Mouse (Mus musculus) thymus, postnatal 10 days (tissue): ENCODE results near the gene Rbm47.

Experiments
- DNase-seq, 2 experiments: peaks; one replicate each; pipeline ENCODE4 v3.0.0; 2021; ENCODE audit warnings: low spot score in 2 of 2

The Rbm47 gene

DNA sequence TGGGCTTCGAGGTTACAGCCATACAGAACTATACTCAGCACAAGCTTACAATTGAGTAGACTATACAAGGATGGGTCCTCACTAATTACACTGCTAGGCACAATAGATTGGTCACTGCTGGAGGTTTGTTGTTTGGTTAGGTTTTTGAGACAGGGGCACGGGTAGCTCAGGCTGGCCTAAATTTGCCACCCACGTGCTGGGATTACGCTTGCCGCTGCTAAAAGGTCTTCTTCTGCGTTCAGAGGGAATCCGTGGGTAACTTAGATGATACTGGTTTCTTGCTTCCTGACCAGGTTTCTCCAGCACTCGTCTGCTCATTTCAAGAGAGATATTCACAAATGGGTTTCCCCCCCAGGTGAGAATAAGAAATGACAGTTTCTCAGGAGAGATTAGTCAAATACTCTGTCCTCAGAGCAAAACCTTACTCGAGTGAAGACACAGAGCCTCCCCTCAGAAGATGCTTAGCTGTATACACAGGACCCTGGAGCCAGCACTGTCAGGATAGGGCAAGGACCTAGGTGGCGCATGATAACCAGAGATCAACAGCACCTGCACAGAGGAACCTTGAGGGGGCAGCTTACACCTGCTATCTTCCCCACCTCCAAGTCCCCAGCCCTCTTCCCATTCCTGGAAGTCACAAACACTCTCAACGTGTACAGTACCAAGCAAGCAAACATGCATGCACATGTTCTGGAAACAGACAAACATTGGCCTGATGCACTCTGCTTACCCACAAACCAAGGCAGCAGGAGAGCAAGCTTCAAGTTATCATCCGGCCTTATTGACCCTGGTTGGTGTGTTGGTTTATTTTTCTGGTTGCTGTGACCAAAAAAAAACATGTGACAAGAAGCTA is 104.6 kb downstream of the Rbm47 start:
- DNase-seq, result peak in 1 of 2 experiments; percentile 19

DNA sequence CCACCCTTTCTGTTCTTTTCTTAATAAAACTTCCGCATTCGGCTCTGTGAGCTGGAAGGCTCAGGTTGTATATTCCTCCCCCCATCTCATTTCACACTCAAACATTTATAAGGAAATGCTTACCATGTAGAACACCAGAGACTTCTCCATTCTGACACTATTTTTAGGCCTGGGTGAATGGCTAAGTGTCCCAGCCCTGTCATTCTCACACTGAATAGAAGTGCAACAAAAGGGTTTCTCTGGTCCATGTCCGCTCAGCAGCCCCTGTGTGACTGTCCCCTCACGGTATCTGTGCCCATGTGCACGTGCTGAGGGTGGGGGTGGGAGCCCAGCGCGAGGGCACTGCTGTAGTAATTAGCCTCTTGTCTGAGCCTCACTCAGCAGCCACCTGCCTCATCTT is 105.7 kb downstream of the Rbm47 start:
- no peak for DNase-seq

DNA sequence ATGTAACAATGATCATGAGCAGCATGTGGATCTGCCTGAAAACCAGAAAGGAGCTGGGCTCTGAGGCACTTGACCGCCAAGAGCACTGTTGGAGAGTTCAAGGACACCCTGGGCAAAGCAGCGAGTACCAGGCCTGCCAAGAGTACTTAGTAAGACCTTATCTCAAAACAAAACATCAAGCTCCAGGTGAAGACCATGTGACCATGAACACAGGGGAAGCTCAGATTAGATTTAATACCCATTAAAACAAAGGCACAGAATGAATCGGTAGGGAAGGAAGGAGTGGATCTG is 110.0 kb downstream of the Rbm47 start:
- DNase-seq, result no peak

- DNase-seq, result no peak
These were observed 110.6 kb downstream of the Rbm47 start for GRCm38 (mm10) chr5:66062046-66062929.

DNA sequence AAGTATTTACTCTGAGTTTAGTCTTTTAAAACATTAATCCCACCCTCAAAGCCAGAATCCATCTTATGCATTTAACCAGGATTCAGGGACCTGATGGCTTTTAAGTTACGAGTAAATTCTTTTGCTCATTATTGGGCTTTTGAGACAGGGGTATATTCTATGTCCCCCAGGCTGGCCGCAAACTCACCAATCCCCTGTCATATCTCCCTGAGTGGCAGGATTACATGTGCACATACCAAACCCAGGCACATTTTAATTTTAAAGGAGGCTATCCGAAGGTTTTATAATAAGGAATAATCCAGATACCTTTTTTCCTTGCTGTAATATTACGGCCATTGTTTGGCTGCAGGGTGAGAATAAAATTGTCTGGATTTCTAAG is 111.3 kb downstream of the Rbm47 start:
- DNase-seq, result no peak

DNA sequence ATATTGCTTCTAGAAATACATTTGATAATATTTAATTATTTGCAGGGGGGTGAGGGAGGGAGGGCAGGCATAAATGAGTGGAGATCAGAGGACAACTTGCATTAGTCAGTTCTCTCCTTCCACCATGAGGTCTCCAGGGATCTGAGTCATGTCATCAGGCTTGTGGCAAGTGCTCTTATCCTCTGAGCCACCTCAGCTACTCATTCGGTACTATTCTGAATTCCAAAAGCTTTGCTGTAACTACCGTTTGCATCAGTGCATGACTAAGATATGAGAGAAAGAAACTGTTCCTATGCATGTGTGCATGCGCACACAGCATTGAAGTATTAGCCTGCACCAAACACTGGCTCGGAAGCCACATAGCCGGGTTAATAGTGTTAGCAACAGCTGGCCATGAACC is 114.1 kb downstream of the Rbm47 start:
- DNase-seq, result no peak

GRCm38 (mm10) chr5:66056680-66057079 is 116.2 kb downstream of the Rbm47 start:
- peak in 1 of 2 experiments; percentile 46 for DNase-seq

GRCm38 (mm10) chr5:66054394-66054793 is 118.5 kb downstream of the Rbm47 start:
- DNase-seq, result no peak

- DNase-seq, result no peak
These were observed 120.0 kb downstream of the Rbm47 start for GRCm38 (mm10) chr5:66052777-66053548.

GRCm38 (mm10) chr5:66050841-66051240 is 122.1 kb downstream of the Rbm47 start:
- no peak for DNase-seq

- no peak for DNase-seq
These were observed 126.6 kb downstream of the Rbm47 start for GRCm38 (mm10) chr5:66046356-66046755.

DNA sequence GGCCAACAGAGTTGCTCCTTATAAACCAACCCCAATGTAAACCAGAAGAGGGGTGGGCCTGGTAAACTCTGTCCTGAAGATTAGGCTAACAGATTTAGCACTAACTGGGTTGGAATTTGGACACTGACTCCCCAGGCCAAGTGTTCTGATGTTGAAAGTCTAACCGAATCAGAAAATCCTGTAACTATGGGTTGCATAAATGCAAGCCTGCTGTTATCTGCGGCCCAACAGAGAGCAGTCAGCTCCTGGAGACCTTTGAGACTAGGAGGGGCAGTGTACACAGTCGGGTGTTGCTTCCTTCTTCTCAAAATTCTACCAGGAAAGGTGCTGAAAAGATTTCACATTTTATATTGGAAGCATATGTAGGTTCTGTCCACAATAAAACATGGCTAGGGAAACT is 129.0 kb downstream of the Rbm47 start:
- DNase-seq, result no peak

DNA sequence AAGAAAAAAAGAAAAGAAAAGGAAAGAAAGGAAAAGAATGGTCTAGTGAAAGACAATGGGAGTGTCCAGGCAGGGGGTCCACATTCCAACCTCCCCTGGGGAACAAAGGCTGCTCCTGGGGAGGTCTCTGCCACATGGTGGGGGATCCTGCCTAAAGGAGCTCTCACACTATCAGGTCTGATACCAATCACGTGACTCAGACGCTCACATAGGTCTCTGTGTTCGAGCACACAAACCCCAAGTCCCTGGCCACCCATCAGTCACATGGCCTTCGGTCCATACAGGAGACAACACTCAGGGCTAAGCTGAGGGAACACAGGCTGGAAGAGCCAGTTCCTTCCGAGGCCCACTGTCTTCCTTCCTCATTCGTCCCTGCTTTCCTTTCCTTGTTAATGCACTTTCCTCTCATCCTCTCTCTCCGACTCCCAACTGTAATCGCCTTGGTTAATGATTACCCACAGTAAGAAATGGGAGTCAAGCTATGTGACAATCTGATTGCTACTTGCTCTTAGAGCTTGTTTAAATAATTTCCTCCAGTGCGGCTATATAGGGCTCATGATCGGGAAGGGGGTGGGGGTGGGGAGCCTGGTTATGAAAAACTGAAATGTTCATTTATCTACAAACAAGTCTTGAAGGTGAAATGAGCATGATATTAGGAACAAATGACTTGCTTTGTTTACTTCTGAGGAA is 130.1 kb downstream of the Rbm47 start:
- no peak for DNase-seq

DNA sequence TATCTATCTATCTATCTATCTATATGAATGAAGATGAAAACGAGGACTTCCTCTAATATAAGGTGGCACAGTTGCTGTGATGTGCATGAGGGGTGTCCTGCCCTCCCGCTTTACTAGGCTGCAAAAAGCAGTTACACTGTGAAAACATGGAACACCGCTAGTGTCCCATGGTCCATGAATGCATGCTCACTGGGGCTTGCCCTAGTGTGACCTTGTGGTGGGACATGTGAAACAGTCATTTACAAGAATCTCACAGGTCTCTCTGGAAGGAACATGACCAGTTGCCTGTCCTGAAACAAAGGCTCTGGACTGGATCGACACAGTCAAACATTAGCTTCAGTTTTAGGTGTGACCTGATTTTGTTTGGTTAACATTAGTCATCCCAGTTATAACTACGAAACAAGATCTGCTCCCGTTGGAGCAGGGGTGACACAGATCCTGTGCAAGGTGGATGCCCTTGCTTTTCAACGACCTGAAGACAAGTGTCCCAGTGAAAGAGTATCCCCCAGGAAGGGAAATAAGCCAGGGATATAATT is 132.1 kb downstream of the Rbm47 start:
- DNase-seq, result no peak

GRCm38 (mm10) chr5:66039813-66040212 is 133.1 kb downstream of the Rbm47 start:
- DNase-seq, result no peak

- DNase-seq, result no peak
These were observed 135.9 kb downstream of the Rbm47 start for GRCm38 (mm10) chr5:66037066-66037465.

- no peak for DNase-seq
These were observed 136.4 kb downstream of the Rbm47 start for GRCm38 (mm10) chr5:66036440-66037054.

DNA sequence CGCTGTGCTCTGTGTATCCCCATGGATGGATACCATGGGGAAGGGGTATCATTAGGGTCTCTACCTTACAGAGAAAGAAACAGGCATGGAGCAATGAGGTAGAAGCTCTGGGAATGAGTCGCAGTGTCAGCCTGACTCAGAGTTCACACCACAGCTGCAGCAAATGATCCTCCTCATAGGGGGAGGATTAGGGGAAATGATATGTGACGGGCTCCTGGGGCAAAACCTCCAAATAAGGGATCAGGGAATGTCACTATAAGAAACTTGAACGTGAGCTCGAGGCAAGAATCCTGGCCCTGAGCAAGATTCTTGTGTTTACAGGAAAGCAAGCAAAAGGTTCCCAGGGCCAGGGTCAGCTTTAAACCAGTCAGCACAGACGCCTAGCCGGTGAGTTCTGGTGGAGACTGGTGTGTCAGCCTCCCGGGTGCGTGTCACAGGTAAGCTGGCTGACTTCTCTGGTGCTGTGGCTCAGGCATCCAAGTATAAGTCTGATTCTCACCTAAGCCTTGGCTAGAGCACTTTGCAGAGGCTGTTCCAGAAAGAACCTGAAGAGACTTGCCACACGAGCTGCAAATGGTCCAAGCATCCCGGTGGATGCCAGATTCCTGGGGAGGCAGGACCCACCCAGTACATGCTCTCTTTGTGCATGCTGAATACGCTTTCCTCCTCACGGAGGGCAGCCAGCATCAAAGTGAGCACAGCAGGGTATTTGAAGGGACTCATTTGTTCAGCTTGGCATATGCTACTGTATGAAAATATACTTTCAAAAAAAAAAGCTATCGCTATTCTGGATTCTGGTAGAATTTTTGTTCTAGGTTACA is 138.3 kb downstream of the Rbm47 start:
- no peak for DNase-seq

- DNase-seq, result no peak
These were observed 140.1 kb downstream of the Rbm47 start for GRCm38 (mm10) chr5:66032826-66033225.

DNA sequence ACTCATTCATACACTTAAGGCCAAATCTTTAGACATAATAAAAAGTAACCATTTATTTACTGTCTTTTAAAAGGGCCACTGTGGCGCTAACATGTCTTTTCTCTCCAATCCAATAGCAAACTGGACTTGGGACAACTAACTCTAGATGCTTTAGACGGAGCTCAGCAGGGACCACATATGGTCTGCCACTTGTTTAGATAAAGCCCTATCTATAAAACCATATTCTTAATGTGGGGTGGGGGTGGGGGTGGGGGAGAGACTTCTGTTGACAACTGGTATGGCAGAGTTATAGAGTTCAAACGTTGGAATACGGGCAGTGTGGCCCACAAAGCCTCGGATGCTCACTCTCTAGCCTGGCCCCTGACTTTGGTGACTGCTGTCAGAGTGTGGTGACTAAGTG is 141.2 kb downstream of the Rbm47 start:
- DNase-seq, result no peak
